Mouse (Mus musculus): ENCODE measurements around the gene Ppm1h. TPM values are rescaled to one million over a fixed set of nuclear protein-coding genes. Genes with fewer than 3 reads are reported as not detected.

Ppm1h gene
- polyA plus RNA-seq, 1 experiment from 2014 or later, result 20.2 TPM

GRCm38 (mm10) chr10:122856040-122856764 is 177.6 kb downstream of the Ppm1h start:
- H3K4me3 ChIP-seq (replicated peaks), result no peak overlapping the region
- H3K27ac ChIP-seq, result peak overlapping the region; percentile 79
- no peak overlapping the region for H3K4me2 ChIP-seq
- 35% methylated on average over 17 of the region's 17 CpGs for WGBS
- H3K9me3 ChIP-seq (replicated peaks), result no peaks in the 10 kb centered on the region
- peak; percentile 55 for ATAC-seq (replicated peaks; ENCODE audit: low FRiP score)
- no peaks in the 10 kb centered on the region for H3K36me3 ChIP-seq
- no peaks in the 10 kb centered on the region for H3K27me3 ChIP-seq
- no peak overlapping the region for H3K9ac ChIP-seq
- peaks cover 52% of the 10 kb centered on the region for H3K4me1 ChIP-seq

GRCm38 (mm10) chr10:122857155-122857554 is 178.6 kb downstream of the Ppm1h start:
- 83% methylated on average over 15 of the region's 15 CpGs for WGBS
- Histone ChIP-seq H3K4me1 (peaks cover 48% of the 10 kb centered on the region), H3K9ac (no peak overlapping the region), H3K27me3 (no peaks in the 10 kb centered on the region), H3K4me2 (no peak overlapping the region), H3K4me3 (replicated peaks) (no peak overlapping the region), H3K9me3 (replicated peaks) (no peaks in the 10 kb centered on the region), H3K36me3 (no peaks in the 10 kb centered on the region), H3K27ac (peak overlapping the region; percentile 79)
- ATAC-seq (replicated peaks; ENCODE audit: low FRiP score), result no peak

DNA sequence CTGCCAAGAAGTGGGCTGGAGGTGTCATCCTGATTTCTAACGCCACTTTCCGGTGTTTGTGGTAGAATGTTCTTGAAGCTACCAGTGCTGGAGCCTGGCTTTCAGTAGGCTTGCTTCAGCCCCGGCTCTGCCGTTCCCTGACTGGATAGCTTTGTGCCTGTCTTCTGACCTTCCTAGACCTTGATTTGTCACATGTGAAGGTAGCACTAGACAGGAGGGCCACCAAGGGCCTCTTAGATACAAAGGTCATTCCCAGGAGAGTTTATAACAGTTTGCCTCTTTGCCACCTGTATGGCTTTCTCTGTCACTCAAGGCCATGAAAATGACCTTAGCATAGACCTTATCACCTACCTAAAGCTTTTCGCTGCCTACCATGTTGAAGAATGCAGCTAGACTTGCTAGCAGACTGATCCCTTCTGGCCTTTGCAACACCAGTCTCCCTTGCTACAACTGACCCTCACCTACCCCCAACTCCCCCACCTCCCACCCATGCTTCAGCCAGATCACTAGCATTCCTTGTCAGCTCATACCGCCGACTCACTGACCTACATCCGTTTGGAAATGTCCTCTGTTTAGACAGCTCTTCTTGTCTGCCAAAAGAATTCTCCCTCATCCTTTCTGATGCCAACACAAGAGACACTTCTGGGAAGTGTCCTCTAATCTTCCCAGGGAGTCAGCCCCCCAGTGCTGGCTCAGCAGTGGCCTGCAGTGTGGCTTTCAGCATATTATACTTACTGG is 180.5 kb downstream of the Ppm1h start:
- H3K9ac ChIP-seq, result no peak overlapping the region
- 62% methylated on average over 8 of the region's 8 CpGs for WGBS
- H3K4me1 ChIP-seq, result peaks cover 53% of the 10 kb centered on the region
- no peaks in the 10 kb centered on the region for H3K9me3 ChIP-seq (replicated peaks)
- H3K36me3 ChIP-seq, result no peaks in the 10 kb centered on the region
- peak; percentile 49 for ATAC-seq (replicated peaks; ENCODE audit: low FRiP score)
- no peaks in the 10 kb centered on the region for H3K27me3 ChIP-seq
- peak overlapping the region; percentile 60 for H3K27ac ChIP-seq
- H3K4me2 ChIP-seq, result no peak overlapping the region
- no peak overlapping the region for H3K4me3 ChIP-seq (replicated peaks)

GRCm38 (mm10) chr10:122859642-122859997 is 181.1 kb downstream of the Ppm1h start:
- 60% methylated on average over 8 of the region's 8 CpGs for WGBS
- no peaks in the 10 kb centered on the region for H3K27me3 ChIP-seq
- no peak overlapping the region for H3K4me2 ChIP-seq
- H3K9me3 ChIP-seq (replicated peaks), result no peaks in the 10 kb centered on the region
- H3K9ac ChIP-seq, result no peak overlapping the region
- H3K27ac ChIP-seq, result peak overlapping the region; percentile 60
- peaks cover 48% of the 10 kb centered on the region for H3K4me1 ChIP-seq
- H3K4me3 ChIP-seq (replicated peaks), result no peak overlapping the region
- no peak for ATAC-seq (replicated peaks; ENCODE audit: low FRiP score)
- H3K36me3 ChIP-seq, result no peaks in the 10 kb centered on the region

- Histone ChIP-seq H3K4me2 (no peak overlapping the region), H3K4me3 (replicated peaks) (no peak overlapping the region), H3K9ac (no peak overlapping the region), H3K4me1 (peaks cover 43% of the 10 kb centered on the region), H3K27ac (no peak overlapping the region), H3K36me3 (no peaks in the 10 kb centered on the region), H3K27me3 (no peaks in the 10 kb centered on the region), H3K9me3 (replicated peaks) (no peaks in the 10 kb centered on the region)
- WGBS, result 67% methylated on average over 6 of the region's 7 CpGs
- no peak for ATAC-seq (replicated peaks; ENCODE audit: low FRiP score)
Measured at GRCm38 (mm10) chr10:122860076-122860475, 181.5 kb downstream of the Ppm1h start.

- Histone ChIP-seq H3K36me3 (no peaks in the 10 kb centered on the region), H3K9ac (no peak overlapping the region), H3K27ac (0 out of 2 replicates have a peak overlapping the region, but pooled peaks have one; percentile 32), H3K27me3 (no peaks in the 10 kb centered on the region), H3K4me1 (peaks cover 26% of the 10 kb centered on the region), H3K4me2 (no peak overlapping the region), H3K4me3 (replicated peaks) (no peak overlapping the region), H3K9me3 (replicated peaks) (no peaks in the 10 kb centered on the region)
- no peak for ATAC-seq (replicated peaks; ENCODE audit: low FRiP score)
- 76% methylated on average over 18 of the region's 18 CpGs for WGBS
Measured at GRCm38 (mm10) chr10:122861696-122862385, 183.3 kb downstream of the Ppm1h start.

DNA sequence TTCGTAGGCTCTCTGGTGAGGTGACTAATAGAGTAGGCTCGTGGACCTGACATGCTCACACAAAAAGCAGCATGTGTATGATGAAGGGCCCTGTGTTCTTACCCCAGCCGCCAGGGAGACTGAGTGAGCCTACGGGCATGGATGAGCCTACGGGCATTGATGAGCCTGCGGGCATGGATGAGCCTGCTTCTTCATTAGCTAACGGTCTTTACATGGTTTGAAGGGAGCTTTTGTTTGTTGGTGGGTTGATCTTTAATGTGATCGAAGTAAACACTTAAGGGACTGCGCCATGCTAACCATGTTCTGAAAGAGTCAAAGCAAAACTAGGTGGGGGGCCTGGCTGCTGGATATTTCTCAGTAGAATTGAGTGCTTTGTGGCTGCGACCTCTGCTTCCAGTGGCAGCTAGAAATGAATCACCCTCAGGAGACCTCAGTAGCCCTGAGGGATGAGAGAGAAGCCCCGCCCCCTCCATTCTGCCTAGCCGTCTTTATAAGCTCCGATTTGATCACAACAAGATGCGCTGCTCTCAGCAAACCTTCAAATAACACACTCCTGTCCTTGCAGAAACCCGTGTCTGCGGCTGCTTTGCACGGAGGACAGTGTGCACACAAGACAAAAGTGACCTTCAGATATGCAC is 183.9 kb downstream of the Ppm1h start:
- ATAC-seq (replicated peaks; ENCODE audit: low FRiP score), result no peak
- Histone ChIP-seq H3K27me3 (no peaks in the 10 kb centered on the region), H3K4me3 (replicated peaks) (no peak overlapping the region), H3K4me2 (no peak overlapping the region), H3K9me3 (replicated peaks) (no peaks in the 10 kb centered on the region), H3K36me3 (no peaks in the 10 kb centered on the region), H3K27ac (peak overlapping the region; percentile 32; the same call in 1 of the 2 replicates), H3K9ac (no peak overlapping the region), H3K4me1 (peaks cover 25% of the 10 kb centered on the region)
- 83% methylated on average over 17 of the region's 17 CpGs for WGBS

- 29% methylated on average over 8 of the region's 8 CpGs for WGBS
- Histone ChIP-seq H3K4me2 (no peak overlapping the region), H3K36me3 (no peaks in the 10 kb centered on the region), H3K27ac (peak overlapping the region; percentile 89), H3K9ac (no peak overlapping the region), H3K27me3 (no peaks in the 10 kb centered on the region), H3K9me3 (replicated peaks) (no peaks in the 10 kb centered on the region), H3K4me1 (peaks cover 51% of the 10 kb centered on the region), H3K4me3 (replicated peaks) (no peak overlapping the region)
- peak; percentile 83 for ATAC-seq (replicated peaks; ENCODE audit: low FRiP score)
Measured at GRCm38 (mm10) chr10:122869865-122870503, 191.4 kb downstream of the Ppm1h start.

DNA sequence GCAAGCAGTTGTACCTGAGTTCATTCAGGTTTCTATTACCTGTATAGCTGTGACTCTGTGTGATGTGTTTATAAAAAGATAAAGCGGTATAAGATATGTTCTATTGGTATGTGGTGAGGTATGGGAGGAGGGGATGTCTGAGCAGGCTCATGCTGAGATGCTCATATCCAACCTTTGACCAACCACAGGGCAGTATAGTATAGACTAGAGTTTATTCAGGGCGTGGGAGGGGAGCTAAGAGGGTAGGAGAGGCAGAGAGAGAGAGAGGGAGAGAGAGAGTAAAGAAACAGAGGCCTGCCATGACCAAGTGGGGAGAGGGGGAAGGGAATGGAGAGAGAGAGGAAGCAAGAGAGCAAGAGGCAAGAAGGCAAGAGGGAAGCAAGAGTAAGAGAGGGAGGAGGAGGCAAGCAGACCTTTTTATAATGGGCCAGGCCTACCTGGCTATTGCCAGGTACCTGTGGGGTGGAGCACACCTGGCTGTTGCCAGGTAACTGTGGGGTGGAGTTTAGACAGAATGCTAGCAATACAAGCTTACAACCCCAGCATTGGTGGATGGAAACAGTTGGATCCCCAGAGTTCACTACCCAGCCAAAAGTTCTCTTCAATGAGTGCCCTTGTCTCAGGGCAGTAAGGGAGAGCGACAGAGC is 192.4 kb downstream of the Ppm1h start:
- Histone ChIP-seq H3K27ac (peak overlapping the region; percentile 89), H3K27me3 (no peaks in the 10 kb centered on the region), H3K9ac (no peak overlapping the region), H3K36me3 (no peaks in the 10 kb centered on the region), H3K9me3 (replicated peaks) (no peaks in the 10 kb centered on the region), H3K4me2 (no peak overlapping the region), H3K4me3 (replicated peaks) (no peak overlapping the region), H3K4me1 (peaks cover 51% of the 10 kb centered on the region)
- WGBS, result 78% methylated on average over 3 of the region's 3 CpGs
- ATAC-seq (replicated peaks; ENCODE audit: low FRiP score), result no peak

DNA sequence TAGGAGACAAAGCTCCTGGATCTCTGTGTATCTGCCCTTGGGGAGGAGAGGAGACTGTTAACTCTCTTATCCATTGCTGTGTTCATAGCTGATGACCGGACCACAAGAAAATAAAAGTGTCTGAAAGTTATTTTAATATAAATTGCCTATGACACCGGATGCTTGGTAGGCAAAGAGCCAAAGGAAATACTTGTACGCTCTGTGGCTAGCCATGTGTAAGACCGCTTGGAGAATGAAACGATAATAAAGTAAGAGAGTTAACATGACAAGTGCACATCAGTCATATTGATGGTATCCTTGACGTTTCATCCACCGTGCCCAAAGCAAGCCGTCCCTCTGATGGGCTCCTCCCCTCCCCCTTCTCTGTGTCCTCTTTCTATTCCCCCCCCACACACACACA is 194.2 kb downstream of the Ppm1h start:
- H3K27me3 ChIP-seq, result no peaks in the 10 kb centered on the region
- 28% methylated on average over 8 of the region's 8 CpGs for WGBS
- 0 out of 2 replicates have a peak, but pooled peaks have one; percentile 31 for ATAC-seq (replicated peaks; ENCODE audit: low FRiP score)
- no peak overlapping the region for H3K9ac ChIP-seq
- no peak overlapping the region for H3K4me2 ChIP-seq
- H3K36me3 ChIP-seq, result no peaks in the 10 kb centered on the region
- peak overlapping the region; percentile 75 for H3K27ac ChIP-seq
- no peaks in the 10 kb centered on the region for H3K9me3 ChIP-seq (replicated peaks)
- H3K4me1 ChIP-seq, result peaks cover 58% of the 10 kb centered on the region
- no peak overlapping the region for H3K4me3 ChIP-seq (replicated peaks)

DNA sequence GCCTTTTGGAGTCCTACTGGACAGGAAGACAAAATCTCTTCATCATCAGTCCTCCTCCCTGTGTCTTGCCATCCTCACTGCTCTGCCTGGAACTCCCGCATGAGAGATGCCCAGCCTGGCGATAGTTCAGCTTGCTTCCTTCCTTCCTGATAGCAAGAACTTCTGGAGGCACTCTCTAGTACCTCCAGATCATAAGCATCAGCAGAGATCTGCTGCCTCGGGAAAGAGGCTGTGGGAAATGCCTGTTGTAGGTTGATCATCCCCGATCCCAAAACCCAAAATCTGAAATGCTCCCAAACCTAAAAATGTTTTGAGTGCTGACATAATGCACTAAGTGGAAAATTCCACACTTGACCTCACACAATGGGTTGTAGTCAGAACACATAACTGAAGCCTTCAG is 198.4 kb downstream of the Ppm1h start:
- ATAC-seq (replicated peaks; ENCODE audit: low FRiP score), result no peak
- 77% methylated on average over 4 of the region's 4 CpGs for WGBS
- no peak overlapping the region for H3K4me3 ChIP-seq (replicated peaks)

More for the DNA sequence above, 198.4 kb downstream of the Ppm1h start:
- no peaks in the 10 kb centered on the region for H3K27me3 ChIP-seq
- peaks cover 41% of the 10 kb centered on the region for H3K4me1 ChIP-seq
- H3K36me3 ChIP-seq, result peaks cover 5% of the 10 kb centered on the region; the same call in 1 of the 2 replicates
- H3K27ac ChIP-seq, result no peak overlapping the region; the same call in 1 of the 2 replicates
- no peak overlapping the region for H3K4me2 ChIP-seq
- H3K9ac ChIP-seq, result no peak overlapping the region
- no peaks in the 10 kb centered on the region for H3K9me3 ChIP-seq (replicated peaks)

Data from kidney, embryonic 15.5 days (tissue).